Mouse (Mus musculus): Measurements from ENCODE around the gene Ptcra.

Ptcra gene

GRCm38 (mm10) chr17:46773278-46774130 lies 10.0 kb upstream of the Ptcra start:
- in situ Hi-C loops (cut with MboI; ENCODE audit: low pct_unique_long_range_greater_than_20kb in 1 of 2, low sequenced_read_pairs in 2 of 2, unreplicated experiment in 1 of 2), result loop anchor here (10.0 to 25.0 kb wide), 2 partner anchors 111 to 239 kb away; partner anchors contain the start of gene Ubr2 (in 1 of the 2)

GRCm38 (mm10) chr17:46772404-46773277 lies 9.1 kb upstream of the Ptcra start, which contains the start of gene 2310039H08Rik:
TSS of gene 2310039H08Rik (plus strand) at chr17:46772635.
- in situ Hi-C loops (cut with MboI; ENCODE audit: low pct_unique_long_range_greater_than_20kb in 1 of 2, low sequenced_read_pairs in 2 of 2, unreplicated experiment in 1 of 2), result loop anchor here (10.0 to 25.0 kb wide), 2 partner anchors 112 to 240 kb away; partner anchors contain the start of gene Ubr2 (in 1 of the 2)

- in situ Hi-C loops (cut with MboI; ENCODE audit: low pct_unique_long_range_greater_than_20kb in 1 of 2, low sequenced_read_pairs in 2 of 2, unreplicated experiment in 1 of 2), result loop anchor here (10.0 to 25.0 kb wide), 2 partner anchors 113 to 240 kb away; partner anchors contain the start of gene Ubr2 (in 1 of the 2)
Measured at GRCm38 (mm10) chr17:46772038-46772403, 8.5 kb upstream of the Ptcra start.

- in situ Hi-C loops (cut with MboI; ENCODE audit: low pct_unique_long_range_greater_than_20kb in 1 of 2, low sequenced_read_pairs in 2 of 2, unreplicated experiment in 1 of 2), result loop anchor here (10.0 to 25.0 kb wide), 2 partner anchors 113 to 241 kb away; partner anchors contain the start of gene Ubr2 (in 1 of the 2)
Measured at GRCm38 (mm10) chr17:46771616-46772015, 8.1 kb upstream of the Ptcra start.

GRCm38 (mm10) chr17:46771025-46771424 lies 7.5 kb upstream of the Ptcra start:
- in situ Hi-C loops (cut with MboI; ENCODE audit: low pct_unique_long_range_greater_than_20kb in 1 of 2, low sequenced_read_pairs in 2 of 2, unreplicated experiment in 1 of 2), result loop anchor here (10.0 to 25.0 kb wide), 2 partner anchors 114 to 241 kb away; partner anchors contain the start of gene Ubr2 (in 1 of the 2)

- in situ Hi-C loops (cut with MboI; ENCODE audit: low pct_unique_long_range_greater_than_20kb in 1 of 2, low sequenced_read_pairs in 2 of 2, unreplicated experiment in 1 of 2), result loop anchor here (10.0 to 25.0 kb wide), 2 partner anchors 114 to 242 kb away; partner anchors contain the start of gene Ubr2 (in 1 of the 2)
Measured at GRCm38 (mm10) chr17:46770546-46770945, 7.0 kb upstream of the Ptcra start.

GRCm38 (mm10) chr17:46767868-46768267 lies 4.4 kb upstream of the Ptcra start:
- in situ Hi-C loops (cut with MboI; ENCODE audit: low pct_unique_long_range_greater_than_20kb in 1 of 2, low sequenced_read_pairs in 2 of 2, unreplicated experiment in 1 of 2), result loop anchor here in 1 of 2 experiments (25.0 kb wide), 1 partner anchor 244 kb away; the partner anchor contains the start of gene Ubr2

GRCm38 (mm10) chr17:46764916-46765315 lies 1.4 kb upstream of the Ptcra start:
- in situ Hi-C loops (cut with MboI; ENCODE audit: low pct_unique_long_range_greater_than_20kb in 1 of 2, low sequenced_read_pairs in 2 of 2, unreplicated experiment in 1 of 2), result loop anchor here in 1 of 2 experiments (25.0 kb wide), 1 partner anchor 247 kb away; the partner anchor contains the start of gene Ubr2

GRCm38 (mm10) chr17:46758753-46759152 lies 4.8 kb downstream of the Ptcra start:
- in situ Hi-C loops (cut with MboI; ENCODE audit: low pct_unique_long_range_greater_than_20kb in 1 of 2, low sequenced_read_pairs in 2 of 2, unreplicated experiment in 1 of 2), result loop anchor here in 1 of 2 experiments (25.0 kb wide), 1 partner anchor 254 kb away; the partner anchor contains the start of gene Ubr2

GRCm38 (mm10) chr17:46751794-46752556 lies 11.5 kb downstream of the Ptcra start, which contains the start of gene Cnpy3:
TSS of gene Cnpy3 (minus strand) at chr17:46752214.
- in situ Hi-C loops (cut with MboI; ENCODE audit: low pct_unique_long_range_greater_than_20kb in 1 of 2, low sequenced_read_pairs in 2 of 2, unreplicated experiment in 1 of 2), result loop anchor here in 1 of 2 experiments (25.0 kb wide), 1 partner anchor 260 kb away; the partner anchor contains the start of gene Ubr2

GRCm38 (mm10) chr17:46751056-46751793 lies 12.3 kb downstream of the Ptcra start:
- in situ Hi-C loops (cut with MboI; ENCODE audit: low pct_unique_long_range_greater_than_20kb in 1 of 2, low sequenced_read_pairs in 2 of 2, unreplicated experiment in 1 of 2), result loop anchor here in 1 of 2 experiments (25.0 kb wide), 1 partner anchor 261 kb away; the partner anchor contains the start of gene Ubr2

GRCm38 (mm10) chr17:46750580-46750979 lies 12.9 kb downstream of the Ptcra start:
- in situ Hi-C loops (cut with MboI; ENCODE audit: low pct_unique_long_range_greater_than_20kb in 1 of 2, low sequenced_read_pairs in 2 of 2, unreplicated experiment in 1 of 2), result loop anchor here in 1 of 2 experiments (25.0 kb wide), 1 partner anchor 262 kb away; the partner anchor contains the start of gene Ubr2

- in situ Hi-C loops (cut with MboI; ENCODE audit: low pct_unique_long_range_greater_than_20kb in 1 of 2, low sequenced_read_pairs in 2 of 2, unreplicated experiment in 1 of 2), result no loop called here
Measured at GRCm38 (mm10) chr17:46749282-46749681, 14.2 kb downstream of the Ptcra start.

- in situ Hi-C loops (cut with MboI; ENCODE audit: low pct_unique_long_range_greater_than_20kb in 1 of 2, low sequenced_read_pairs in 2 of 2, unreplicated experiment in 1 of 2), result no loop called here
Measured at GRCm38 (mm10) chr17:46747806-46748205, 15.7 kb downstream of the Ptcra start.

- in situ Hi-C loops (cut with MboI; ENCODE audit: low pct_unique_long_range_greater_than_20kb in 1 of 2, low sequenced_read_pairs in 2 of 2, unreplicated experiment in 1 of 2), result no loop called here
Measured at GRCm38 (mm10) chr17:46747234-46747633, 16.3 kb downstream of the Ptcra start.

- in situ Hi-C loops (cut with MboI; ENCODE audit: low pct_unique_long_range_greater_than_20kb in 1 of 2, low sequenced_read_pairs in 2 of 2, unreplicated experiment in 1 of 2), result no loop called here
Measured at GRCm38 (mm10) chr17:46745506-46745905, 18.0 kb downstream of the Ptcra start.

- in situ Hi-C loops (cut with MboI; ENCODE audit: low pct_unique_long_range_greater_than_20kb in 1 of 2, low sequenced_read_pairs in 2 of 2, unreplicated experiment in 1 of 2), result no loop called here
Measured at GRCm38 (mm10) chr17:46742986-46743385, 20.5 kb downstream of the Ptcra start.

All from mouse embryonic stem cell (cell line).